Mouse (Mus musculus) ES-E14 (cell line): ENCODE measurements around the gene Dazap2.
"Not testable (repeated sequence)": the region's sequence is repeated elsewhere in the genome, so short reads cannot be mapped to it uniquely, and the experiment has no call there.

Source experiments
- CHD2 ChIP-seq: IDR thresholded peaks from 2 replicates; pipeline ENCODE4 v1.6.1; 2014; ENCODE audit warnings: mild to moderate bottlenecking, low read depth, low read length, inconsistent platforms
- MAFK ChIP-seq: IDR thresholded peaks from 2 replicates; pipeline ENCODE4 v1.6.1; 2014; ENCODE audit warnings: mild to moderate bottlenecking, low read depth, low read length, inconsistent platforms; ENCODE audit not compliant: insufficient read depth
- ZC3H11A ChIP-seq: IDR thresholded peaks from 2 replicates; pipeline ENCODE4 v1.6.1; 2012; ENCODE audit warnings: low read depth, mild to moderate bottlenecking, inconsistent platforms, low read length, borderline replicate concordance

GRCm38 (mm10) chr15:100621671-100622070, 6.5 kb downstream of the Dazap2 start:
- not testable (repeated sequence) for TF ChIP-seq MAFK, CHD2, ZC3H11A
